Mouse (Mus musculus) heart, adult 2 months (tissue): ENCODE data around the gene Map3k21.

Experiments used
- CTCF ChIP-seq: fragments of 200-600 bp; IDR thresholded peaks from 2 replicates; pipeline ENCODE4 v1.8.1; 2022; ENCODE audit warnings: antibody characterized with exemption, mild to moderate bottlenecking, moderate library complexity
- EP300 ChIP-seq: fragments of 200-500 bp; IDR thresholded peaks from 2 replicates; pipeline ENCODE4 v1.6.1; 2011; ENCODE audit warnings: low read depth, low read length, control low read depth; ENCODE audit not compliant: insufficient read depth
- POLR2A ChIP-seq: fragments of 200-500 bp; IDR thresholded peaks from 2 replicates; pipeline ENCODE4 v1.6.1; 2011; ENCODE audit warnings: mild to moderate bottlenecking, low read depth, low read length, control low read depth; ENCODE audit not compliant: insufficient read depth

GRCm38 (mm10) chr8:125980826-125981225 lies 70.6 kb downstream of the Map3k21 start:
- no peak for TF ChIP-seq CTCF
- no peak for TF ChIP-seq POLR2A
- TF ChIP-seq EP300: no peak
